Mouse (Mus musculus) megakaryocyte, embryonic 14.5 days (primary cell): ENCODE measurements around the gene Sertad3.

Experiments used
- FLI1 ChIP-seq: IDR thresholded peaks from 2 replicates; pipeline ENCODE4 v1.6.1; 2012; ENCODE audit warnings: low read length, inconsistent platforms, mixed read lengths
- GATA1 ChIP-seq: IDR thresholded peaks from 3 replicates; pipeline ENCODE4 v1.6.1; 2012; ENCODE audit warnings: mixed read lengths, low read length, inconsistent platforms, borderline replicate concordance

- no peak for TF ChIP-seq FLI1
- no peak for TF ChIP-seq GATA1
Measured at GRCm38 (mm10) chr7:27447419-27448286, 25.9 kb upstream of the Sertad3 start, which contains the start of the genes Sptbn4 and Blvrb.
